Mouse (Mus musculus): ENCODE data around the gene Gm5475. TPM values are rescaled to one million over a fixed set of nuclear protein-coding genes. Genes with fewer than 3 reads are reported as not detected.

Gm5475 gene
- total RNA-seq, 2 experiments from 2014 or later: not detected

GRCm38 (mm10) chr15:100436518-100436917 lies 14.6 kb downstream of the Gm5475 start:
- no peak for ATAC-seq (replicated peaks; ENCODE audit: poor library complexity, severe bottlenecking)

GRCm38 (mm10) chr15:100443126-100443922 lies 21.4 kb downstream of the Gm5475 start:
- peak; percentile 98 for ATAC-seq (replicated peaks; ENCODE audit: poor library complexity, severe bottlenecking)

- peak; percentile 81 for ATAC-seq (replicated peaks; ENCODE audit: poor library complexity, severe bottlenecking)
Measured at GRCm38 (mm10) chr15:100446887-100447286, 24.9 kb downstream of the Gm5475 start.

GRCm38 (mm10) chr15:100448572-100448971 lies 26.6 kb downstream of the Gm5475 start:
- no peak for ATAC-seq (replicated peaks; ENCODE audit: poor library complexity, severe bottlenecking)

DNA sequence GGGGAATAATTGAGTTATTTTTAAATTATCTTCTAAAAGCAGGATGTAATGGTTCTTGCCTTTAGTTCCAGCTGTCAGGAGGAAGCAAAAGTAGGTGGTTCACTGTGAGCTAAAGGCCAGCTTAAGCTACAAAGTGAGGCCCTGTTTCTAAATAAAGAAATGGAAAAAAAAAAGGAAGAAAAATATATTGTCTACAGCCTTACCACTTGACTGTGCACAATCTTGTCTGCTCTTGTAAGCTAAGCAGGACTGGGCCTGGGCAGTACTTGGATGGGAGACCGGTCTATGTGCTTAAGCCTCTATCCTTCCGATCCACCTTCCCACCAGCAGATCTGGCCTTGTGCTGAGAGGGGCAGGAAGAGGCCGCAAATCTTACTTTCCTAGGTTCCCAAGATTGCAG lies 27.5 kb downstream of the Gm5475 start:
- no peak for ATAC-seq (replicated peaks; ENCODE audit: poor library complexity, severe bottlenecking)

- no peak for ATAC-seq (replicated peaks; ENCODE audit: poor library complexity, severe bottlenecking)
Measured at GRCm38 (mm10) chr15:100451245-100451644, 29.3 kb downstream of the Gm5475 start.

- no peak for ATAC-seq (replicated peaks; ENCODE audit: poor library complexity, severe bottlenecking)
Measured at GRCm38 (mm10) chr15:100452486-100452885, 30.5 kb downstream of the Gm5475 start.

GRCm38 (mm10) chr15:100456356-100456991 lies 34.5 kb downstream of the Gm5475 start:
- no peak for ATAC-seq (replicated peaks; ENCODE audit: poor library complexity, severe bottlenecking)

- peak; percentile 60 for ATAC-seq (replicated peaks; ENCODE audit: poor library complexity, severe bottlenecking)
Measured at GRCm38 (mm10) chr15:100457340-100457739, 35.4 kb downstream of the Gm5475 start.

GRCm38 (mm10) chr15:100458055-100458454 lies 36.1 kb downstream of the Gm5475 start:
- ATAC-seq (replicated peaks; ENCODE audit: poor library complexity, severe bottlenecking): peak; percentile 43

- ATAC-seq (replicated peaks; ENCODE audit: poor library complexity, severe bottlenecking): peak; percentile 78
Measured at GRCm38 (mm10) chr15:100460942-100461341, 39.0 kb downstream of the Gm5475 start.

GRCm38 (mm10) chr15:100461646-100462045 lies 39.7 kb downstream of the Gm5475 start:
- ATAC-seq (replicated peaks; ENCODE audit: poor library complexity, severe bottlenecking): peak; percentile 70

DNA sequence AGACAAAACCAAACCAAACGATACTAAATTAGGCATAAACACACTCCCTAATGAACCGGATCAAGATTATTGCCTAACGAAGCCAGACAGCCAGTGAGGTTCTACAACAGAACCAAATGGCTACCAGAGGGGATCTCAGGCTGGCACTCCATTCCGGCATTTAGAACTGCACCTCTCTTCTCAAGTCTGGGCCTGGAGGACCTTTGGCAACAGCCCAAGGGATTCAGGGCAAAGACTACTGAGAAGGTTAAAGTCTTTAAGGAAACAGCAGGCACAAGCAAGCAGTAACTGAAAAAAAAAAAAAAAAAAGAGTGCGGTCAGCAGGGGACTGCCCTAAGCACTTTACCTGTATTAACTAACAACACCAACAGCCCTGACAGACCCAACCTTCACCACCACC lies 40.1 kb downstream of the Gm5475 start:
- ATAC-seq (replicated peaks; ENCODE audit: poor library complexity, severe bottlenecking): no peak

DNA sequence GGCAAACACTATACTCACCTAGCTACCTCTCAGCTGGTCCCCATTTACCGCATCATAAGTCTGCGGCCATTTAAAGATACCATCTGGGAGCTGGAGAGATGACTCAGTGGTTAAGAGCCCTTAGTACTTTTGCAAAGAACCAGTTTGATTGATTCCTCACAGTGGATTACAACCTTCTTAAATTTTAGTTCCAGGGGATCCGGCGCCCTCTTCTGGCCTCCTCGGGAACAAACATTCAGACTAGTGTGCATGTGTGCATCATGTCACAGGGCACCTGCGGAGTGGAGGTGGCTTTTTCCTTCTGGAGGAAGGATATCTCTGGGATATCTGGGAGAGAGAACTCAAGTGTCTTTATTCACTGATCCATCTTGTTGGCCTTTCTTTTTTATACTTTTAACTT lies 41.8 kb downstream of the Gm5475 start:
- 0 out of 2 replicates have a peak, but pooled peaks have one; percentile 23 for ATAC-seq (replicated peaks; ENCODE audit: poor library complexity, severe bottlenecking)

GRCm38 (mm10) chr15:100465432-100465831 lies 43.5 kb downstream of the Gm5475 start:
- ATAC-seq (replicated peaks; ENCODE audit: poor library complexity, severe bottlenecking): no peak

- no peak for ATAC-seq (replicated peaks; ENCODE audit: poor library complexity, severe bottlenecking)
Measured at GRCm38 (mm10) chr15:100467738-100468137, 45.8 kb downstream of the Gm5475 start.

DNA sequence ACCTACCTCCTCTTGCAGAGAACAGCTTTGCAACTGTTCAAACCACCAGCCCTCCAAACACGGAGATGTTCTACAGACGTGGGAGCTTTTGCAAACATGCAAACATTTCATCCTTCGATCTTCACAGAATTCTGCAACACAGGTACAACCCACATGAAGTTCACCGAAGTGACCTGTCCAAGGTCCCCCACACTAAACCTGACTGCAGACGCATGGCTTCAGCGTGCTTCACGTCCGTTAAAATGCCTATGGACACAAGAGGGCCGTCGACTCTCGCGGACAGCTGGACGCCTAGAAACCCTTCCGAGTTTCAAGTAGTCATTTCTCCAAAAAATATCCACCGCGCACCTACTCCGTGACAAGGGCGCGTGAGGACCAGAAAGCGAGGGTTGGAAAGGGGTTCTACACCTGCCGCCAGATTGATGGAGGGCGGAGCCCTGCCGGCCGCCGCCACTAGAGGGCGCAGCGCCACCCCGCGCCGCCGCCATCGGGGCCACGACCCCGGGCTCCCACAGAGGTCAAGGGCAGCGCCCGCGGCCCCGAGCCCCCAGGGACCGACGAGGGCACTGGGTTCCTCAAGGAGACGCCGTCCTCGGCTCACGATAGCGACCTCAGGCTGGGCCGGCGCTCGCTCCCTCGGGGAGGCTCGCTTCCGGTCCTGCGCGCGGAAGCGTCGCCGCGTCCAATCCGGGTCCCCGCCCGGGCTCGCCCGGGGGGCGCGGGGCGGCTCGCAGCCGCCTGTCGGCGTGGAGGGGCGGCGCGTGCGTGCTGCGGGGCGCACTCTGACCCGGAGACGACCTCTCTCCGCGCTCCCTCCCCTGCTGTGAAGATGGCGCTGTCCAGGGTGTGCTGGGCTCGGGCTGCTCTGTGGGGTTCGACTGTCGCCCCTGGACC lies 46.6 kb downstream of the Gm5475 start, which contains the start of gene Letmd1:
Letmd1 (plus strand) TSS at position 729 of the 894 bp plus-strand sequence.
- ATAC-seq (replicated peaks; ENCODE audit: poor library complexity, severe bottlenecking): peak; percentile 94

GRCm38 (mm10) chr15:100469189-100469545 lies 47.2 kb downstream of the Gm5475 start:
- peak; percentile 12 for ATAC-seq (replicated peaks; ENCODE audit: poor library complexity, severe bottlenecking)

DNA sequence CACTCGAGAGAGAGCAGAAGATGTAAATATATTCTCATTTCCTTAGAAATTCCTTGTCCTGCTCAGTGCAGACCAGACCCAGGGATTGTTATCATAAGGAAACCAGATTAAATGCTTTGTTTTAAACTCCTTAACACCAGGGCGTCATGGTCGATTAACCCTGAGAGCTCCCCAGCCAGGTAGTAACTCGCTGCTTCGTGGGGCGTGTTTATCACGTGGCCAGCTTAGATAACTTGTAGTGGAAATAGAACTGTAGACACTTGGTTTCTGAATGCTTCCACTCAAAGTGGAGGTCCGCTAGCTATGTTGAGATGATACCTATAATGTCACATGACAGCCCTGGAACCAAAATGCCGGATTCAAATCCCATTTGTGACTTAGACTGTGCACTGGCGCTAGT lies 48.1 kb downstream of the Gm5475 start:
- no peak for ATAC-seq (replicated peaks; ENCODE audit: poor library complexity, severe bottlenecking)

GRCm38 (mm10) chr15:100473926-100474503 lies 52.1 kb downstream of the Gm5475 start:
- ATAC-seq (replicated peaks; ENCODE audit: poor library complexity, severe bottlenecking): no peak

All from granulocyte monocyte progenitor cell, adult 5-6 weeks (primary cell).